Mouse (Mus musculus) C2C12 (cell line): ENCODE measurements around the gene Cd79a.

ENCODE experiments used
- CEBPB ChIP-seq: IDR thresholded peaks from one replicate; pipeline ENCODE4 v1.6.1; 2011; ENCODE audit warnings: low read depth, mild to moderate bottlenecking, control low read depth, moderate library complexity
- CTCF ChIP-seq: IDR thresholded peaks from one replicate; pipeline ENCODE4 v1.5.1; 2011; ENCODE audit not compliant: control insufficient read depth, insufficient read depth, insufficient read length
- FOSL1 ChIP-seq: IDR thresholded peaks from one replicate; pipeline ENCODE4 v1.8.0; 2011; ENCODE audit warnings: mild to moderate bottlenecking, low read length; ENCODE audit not compliant: poor library complexity, insufficient read depth, severe bottlenecking
- MAX ChIP-seq: IDR thresholded peaks from one replicate; pipeline ENCODE4 v1.6.1; 2011; ENCODE audit warnings: mild to moderate bottlenecking, control low read depth
- MYOD1 ChIP-seq: IDR thresholded peaks from one replicate; pipeline ENCODE4 v1.6.1; 2011; ENCODE audit warnings: low read depth; ENCODE audit not compliant: control insufficient read depth, insufficient read length
- MYOG ChIP-seq: IDR thresholded peaks from one replicate; pipeline ENCODE4 v1.6.1; 2011; ENCODE audit not compliant: control insufficient read depth, insufficient read length; ENCODE audit errors: extremely low read depth
- USF1 ChIP-seq: IDR thresholded peaks from one replicate; pipeline ENCODE4 v1.6.1; 2011; ENCODE audit warnings: low read depth, mild to moderate bottlenecking, control low read depth, moderate library complexity

- TF ChIP-seq CTCF (no peak), MYOD1 (no peak), USF1 (no peak), MYOG (no peak), MAX (no peak), CEBPB (no peak), FOSL1 (no peak)
These were observed 3.9 kb downstream of the Cd79a start for GRCm38 (mm10) chr7:24901114-24901513.
